Mouse (Mus musculus): ENCODE measurements at regions not wholly inside any gene's neighbourhood (a gene's known extent, or its start where the extent isn't known, plus 50 kb on each side); places are given as distances from the start of the nearest gene placed in this dataset.
A peak's percentile ranks its signal among the peaks of the same experiment; 100 is the strongest.

- DNase-seq (ENCODE audit: low spot score in 2 of 2), result no peak
Observed at GRCm38 (mm10) chr14:73730796-73731195, 69.8 kb downstream of the Gm21750 start.

DNA sequence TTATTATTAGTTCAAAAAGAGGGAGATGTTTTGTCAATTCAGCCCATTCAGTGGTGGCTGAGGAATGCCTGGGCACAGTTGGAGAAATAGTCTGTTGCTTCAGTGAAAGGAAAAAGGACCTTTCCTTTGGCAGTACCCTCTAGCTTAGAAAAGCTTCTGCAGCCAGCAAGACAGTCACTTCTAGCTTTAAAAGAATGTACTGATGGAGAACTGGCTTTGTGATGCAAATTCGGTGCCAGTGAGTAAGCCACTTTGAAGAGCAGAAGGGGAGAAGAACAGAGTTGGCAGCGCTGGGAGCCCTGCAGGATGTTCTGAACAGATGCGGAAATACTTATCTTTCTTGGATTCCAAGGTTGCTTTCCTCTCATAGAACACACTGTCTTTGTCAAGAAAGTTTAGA is 71.1 kb downstream of the Gm21750 start:
- DNase-seq (ENCODE audit: low spot score in 2 of 2), result no peak

DNA sequence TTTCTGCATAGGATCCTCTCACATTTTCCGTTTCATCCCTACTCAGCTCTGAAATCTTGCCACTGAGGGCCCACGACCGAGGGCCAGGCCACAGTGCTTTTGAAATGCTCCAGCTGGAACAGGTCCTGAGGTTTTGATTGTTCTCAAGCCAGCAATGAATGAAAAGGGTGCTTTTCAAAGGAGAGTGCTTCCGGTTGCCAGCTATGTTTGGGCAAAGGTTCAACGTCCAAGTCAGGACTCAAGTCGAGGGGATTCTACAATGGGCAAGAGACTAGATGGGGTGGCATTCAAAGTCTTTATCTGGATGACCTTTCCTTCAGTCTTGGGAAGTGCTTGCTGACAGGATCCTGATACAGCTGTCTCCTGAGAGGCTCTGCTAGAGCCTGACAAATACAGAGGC is 89.8 kb downstream of the Gm21750 start:
- DNase-seq (ENCODE audit: low spot score in 2 of 2), result no peak

DNA sequence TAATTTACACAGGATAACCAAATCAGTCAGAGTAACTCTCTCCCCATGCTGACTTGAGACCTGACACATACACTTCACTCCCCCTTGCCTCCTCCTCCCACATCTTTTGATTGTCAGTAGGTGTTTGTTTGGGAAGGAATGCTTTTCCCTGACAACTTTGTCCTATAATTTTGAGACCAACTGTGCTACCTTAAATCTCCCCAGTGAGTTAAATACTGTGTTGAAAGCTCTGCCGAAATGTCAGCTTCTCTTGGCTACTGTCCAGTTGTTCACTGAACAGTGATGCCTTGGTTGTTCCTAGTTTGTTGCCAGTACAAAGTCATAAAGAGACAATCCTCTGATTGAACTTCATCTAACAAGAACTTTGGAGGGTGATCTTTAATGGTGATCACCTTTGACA is 99.0 kb downstream of the Gm21750 start:
- DNase-seq (ENCODE audit: low spot score in 2 of 2), result no peak

DNA sequence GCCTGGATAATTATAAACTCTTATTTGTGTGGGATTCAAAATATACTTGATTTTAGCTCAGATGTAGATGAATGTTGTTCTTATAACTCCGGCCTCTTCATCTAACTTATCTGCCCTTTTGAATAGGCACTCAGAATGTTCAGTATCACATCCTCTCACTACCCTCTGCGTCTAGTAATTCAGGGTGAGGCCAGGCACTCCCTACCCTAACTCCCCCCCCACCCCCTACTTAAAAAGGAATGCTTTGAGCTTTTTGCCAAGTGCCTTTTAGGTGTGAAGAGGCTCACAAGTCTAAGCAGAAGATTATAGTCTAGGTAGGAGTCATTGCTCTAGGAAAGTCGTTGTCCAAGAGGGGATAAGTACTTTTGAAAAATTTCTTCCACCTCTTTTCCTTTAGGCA is 111.9 kb downstream of the Gm21750 start:
- DNase-seq (ENCODE audit: low spot score in 2 of 2), result no peak

GRCm38 (mm10) chr14:73773810-73774209 is 112.8 kb downstream of the Gm21750 start:
- no peak for DNase-seq (ENCODE audit: low spot score in 2 of 2)

DNA sequence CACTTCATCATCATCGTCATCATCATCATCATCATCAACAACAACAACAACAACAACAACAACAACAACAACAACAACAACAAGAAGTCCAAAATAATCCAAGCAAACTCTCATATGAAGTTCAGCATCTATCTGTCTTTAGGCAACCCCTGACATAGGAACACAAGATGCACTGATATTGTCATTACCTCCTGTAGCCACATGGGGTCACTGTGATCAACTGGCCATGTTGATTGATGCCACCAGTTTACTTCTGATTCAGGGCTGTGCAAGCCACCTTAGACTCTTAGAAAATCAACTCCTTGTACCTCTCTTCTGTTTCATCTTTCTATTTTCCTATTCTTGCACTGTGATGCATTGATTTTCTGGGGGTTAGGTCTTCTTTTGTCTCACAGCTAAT is 115.0 kb downstream of the Gm21750 start:
- DNase-seq (ENCODE audit: low spot score in 2 of 2), result peak; percentile 7 to 27

GRCm38 (mm10) chr14:73807169-73807568 is 146.1 kb downstream of the Gm21750 start:
- DNase-seq (ENCODE audit: low spot score in 2 of 2), result no peak

- no peak for DNase-seq (ENCODE audit: low spot score in 2 of 2)
Observed at GRCm38 (mm10) chr14:73838890-73839289, 177.9 kb downstream of the Gm21750 start.

DNA sequence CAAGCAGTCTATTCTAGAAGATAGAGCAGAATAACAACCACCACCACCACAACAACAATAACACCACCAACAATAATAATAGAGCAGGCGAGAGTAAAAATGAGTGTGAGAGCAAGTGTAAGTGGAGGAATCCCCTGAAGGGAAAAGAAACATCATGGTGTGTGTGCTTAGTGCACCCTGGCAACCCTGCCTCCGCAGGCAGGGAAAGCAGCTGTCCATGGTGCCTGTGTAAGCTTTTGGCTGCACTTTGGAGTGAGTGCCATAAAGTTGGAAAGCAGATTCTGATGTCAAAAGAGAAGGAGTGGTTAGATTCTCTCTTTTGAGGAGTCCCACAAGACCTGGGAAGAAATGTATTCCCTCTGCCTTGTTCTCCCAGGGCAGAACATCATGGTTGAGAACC is 200.8 kb downstream of the Gm21750 start:
- DNase-seq (ENCODE audit: low spot score in 2 of 2), result no peak

- no peak for DNase-seq (ENCODE audit: low spot score in 2 of 2)
Observed at GRCm38 (mm10) chr14:73874337-73874736, 213.3 kb downstream of the Gm21750 start.

DNA sequence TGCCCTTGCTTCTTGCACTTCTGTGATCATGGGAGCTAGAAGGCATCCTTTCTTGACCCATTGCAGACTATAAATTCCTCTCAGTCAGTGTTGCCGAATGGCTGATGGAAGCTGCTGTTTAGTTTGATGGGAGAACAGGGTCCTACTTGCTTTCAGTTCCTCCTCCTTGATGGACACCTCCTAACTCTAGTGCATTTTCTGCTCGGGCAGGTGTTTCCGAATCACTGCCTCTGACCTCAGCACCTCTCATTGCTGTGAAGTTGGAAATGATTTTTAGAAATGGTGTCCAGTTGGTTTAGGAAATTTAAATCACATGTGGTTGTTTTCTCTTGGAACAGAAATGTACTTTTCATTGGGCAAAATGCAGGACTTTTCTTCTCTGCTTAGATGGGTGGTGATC is 214.9 kb downstream of the Gm21750 start:
- no peak for DNase-seq (ENCODE audit: low spot score in 2 of 2)

- DNase-seq (ENCODE audit: low spot score in 2 of 2), result no peak
Observed at GRCm38 (mm10) chr14:73878267-73878666, 217.2 kb downstream of the Gm21750 start.

- DNase-seq (ENCODE audit: low spot score in 2 of 2), result no peak
Observed at GRCm38 (mm10) chr14:73878866-73879419, 217.9 kb downstream of the Gm21750 start.

DNA sequence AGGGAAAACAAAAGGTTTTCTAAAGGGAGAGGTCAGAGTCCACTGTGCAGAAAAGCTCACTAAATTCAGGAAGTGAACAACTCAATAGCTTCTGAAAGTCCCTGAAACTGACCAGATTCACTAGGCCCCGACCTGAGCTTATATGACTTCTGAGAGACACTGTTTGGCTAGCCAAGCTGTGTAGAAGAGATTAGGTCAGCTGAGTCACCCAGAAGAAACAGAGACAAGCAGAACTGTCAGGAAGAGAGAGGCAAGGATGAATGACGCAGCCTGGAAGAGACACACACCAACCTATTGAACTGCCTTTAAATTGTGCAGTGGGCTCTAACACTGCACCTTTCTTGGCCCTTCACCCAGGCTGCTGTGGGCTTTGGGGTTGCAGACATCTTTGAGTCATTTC is 230.4 kb downstream of the Gm21750 start:
- DNase-seq (ENCODE audit: low spot score in 2 of 2), result no peak

DNA sequence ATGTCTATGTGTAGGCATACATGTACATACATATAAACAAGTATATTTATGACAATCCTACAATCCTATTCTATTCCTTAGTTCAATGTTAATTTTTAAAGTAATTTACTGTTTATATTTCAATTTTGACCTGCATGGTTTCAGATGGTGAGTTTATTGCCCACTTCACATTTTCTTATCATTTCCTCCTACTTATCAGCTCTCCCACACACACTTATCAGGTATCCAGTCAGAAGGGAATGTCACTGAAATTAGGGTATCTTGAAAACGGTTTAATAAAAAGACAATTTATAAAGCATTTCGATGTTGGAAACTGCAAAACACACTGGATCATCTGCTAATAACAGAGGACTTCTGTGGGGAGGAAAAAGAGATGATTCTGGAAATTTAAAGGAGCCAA is 233.8 kb downstream of the Gm21750 start:
- DNase-seq (ENCODE audit: low spot score in 2 of 2), result no peak

GRCm38 (mm10) chr14:73895266-73895665 is 234.2 kb downstream of the Gm21750 start:
- DNase-seq (ENCODE audit: low spot score in 2 of 2), result no peak

DNA sequence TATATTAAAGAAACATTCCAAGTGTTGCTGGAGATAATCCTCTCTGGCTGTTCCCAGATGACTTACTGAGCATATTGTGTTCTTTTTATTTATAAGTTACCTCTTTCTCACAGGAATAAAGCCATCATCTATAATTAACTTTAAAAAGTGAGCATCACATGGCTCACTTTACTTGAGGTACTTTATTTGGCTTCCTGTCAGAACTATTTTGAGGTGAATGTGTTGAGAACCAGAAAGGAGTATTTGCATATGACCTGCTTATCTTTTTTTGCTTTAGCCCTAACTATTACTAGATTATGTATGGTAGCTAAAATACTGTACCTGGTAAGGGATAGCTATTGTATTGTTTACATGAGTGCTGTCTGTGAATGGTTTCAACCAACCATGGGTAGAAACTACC is 238.1 kb downstream of the Gm21750 start:
- DNase-seq (ENCODE audit: low spot score in 2 of 2), result no peak

GRCm38 (mm10) chr14:73902085-73902713 is 241.2 kb downstream of the Gm21750 start:
- DNase-seq (ENCODE audit: low spot score in 2 of 2), result no peak

- DNase-seq (ENCODE audit: low spot score in 2 of 2), result no peak
Observed at GRCm38 (mm10) chr14:73913756-73914448, 252.9 kb downstream of the Gm21750 start.

GRCm38 (mm10) chr14:73915990-73916389 is 255.0 kb downstream of the Gm21750 start:
- no peak for DNase-seq (ENCODE audit: low spot score in 2 of 2)

DNA sequence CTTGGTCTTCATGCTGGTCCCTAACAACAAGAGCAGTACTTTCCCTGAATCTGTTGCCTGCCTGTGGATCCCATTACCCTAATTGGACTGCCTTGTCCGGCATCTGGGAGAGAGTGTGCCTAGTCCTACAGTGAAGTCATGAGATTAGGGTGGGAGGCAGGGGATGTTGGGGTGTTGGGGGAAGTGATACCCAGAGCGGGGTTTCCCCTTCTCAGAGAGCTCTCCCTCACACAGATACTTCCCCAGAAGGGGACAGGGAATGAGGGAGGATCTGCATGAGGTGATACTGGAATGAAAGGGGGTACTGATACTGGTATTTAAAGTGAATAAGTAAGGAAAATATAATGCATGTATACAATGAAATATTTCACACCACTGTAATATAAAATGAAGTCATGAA is 270.1 kb downstream of the Gm21750 start:
- DNase-seq (ENCODE audit: low spot score in 2 of 2), result no peak

- DNase-seq (ENCODE audit: low spot score in 2 of 2), result no peak
Observed at GRCm38 (mm10) chr14:73947316-73947715, 286.3 kb downstream of the Gm21750 start.
